Mouse (Mus musculus) ES-Bruce4 (cell line): ENCODE data around the gene Lbx2. TPM values are rescaled to one million over a fixed set of nuclear protein-coding genes. Genes with fewer than 3 reads are reported as not detected.
A peak's percentile ranks its signal among the peaks of the same experiment; 100 is the strongest.

ENCODE experiments used
- H3K27ac ChIP-seq: 2 replicates; pipeline ENCODE4 v1.5.1; 2012; ENCODE audit warnings: low read length, inconsistent platforms; ENCODE audit not compliant: insufficient read depth
- H3K27me3 ChIP-seq: 2 replicates; pipeline ENCODE4 v1.6.1; 2012; ENCODE audit warnings: mild to moderate bottlenecking, low read length, inconsistent platforms; ENCODE audit not compliant: control insufficient read depth, poor library complexity, insufficient read depth, severe bottlenecking
- H3K36me3 ChIP-seq: 2 replicates; pipeline ENCODE4 v1.6.1; 2012; ENCODE audit warnings: inconsistent platforms, mild to moderate bottlenecking, low read length, moderate library complexity; ENCODE audit not compliant: control insufficient read depth, poor library complexity, insufficient read depth, severe bottlenecking
- H3K4me1 ChIP-seq: one replicate; pipeline ENCODE4 v1.8.1; 2011; ENCODE audit warnings: low read length; ENCODE audit not compliant: control insufficient read depth, insufficient read depth
- H3K4me3 ChIP-seq: 2 replicates; pipeline ENCODE4 v1.5.1; 2011; ENCODE audit warnings: low read depth, mild to moderate bottlenecking, low read length
- H3K9ac ChIP-seq: 2 replicates; pipeline ENCODE4 v1.6.1; 2012; ENCODE audit warnings: low read depth, mild to moderate bottlenecking, inconsistent platforms; ENCODE audit not compliant: poor library complexity, severe bottlenecking
- H3K9me3 ChIP-seq: replicated peaks from 2 replicates; pipeline ENCODE4 v1.6.1; 2012; ENCODE audit warnings: mild to moderate bottlenecking, low read length, inconsistent platforms; ENCODE audit not compliant: control insufficient read depth, poor library complexity, insufficient read depth, severe bottlenecking
- CTCF ChIP-seq: IDR thresholded peaks from one replicate; pipeline ENCODE4 v1.8.1; 2011; ENCODE audit warnings: low read depth, low read length
- EP300 ChIP-seq: IDR thresholded peaks from 2 replicates; pipeline ENCODE4 v1.6.1; 2011; ENCODE audit warnings: low read depth, low read length; ENCODE audit not compliant: insufficient read depth
- POLR2A ChIP-seq: IDR thresholded peaks from one replicate; pipeline ENCODE4 v1.8.1; 2011; ENCODE audit warnings: low read length; ENCODE audit not compliant: insufficient read depth
- polyA plus RNA-seq: library from polyadenylated mRNA; stranded (reverse); fragments of >200 nt; gene quantifications from 2 replicates; pipeline ENCODE4 v1.2.4, GENCODE M21; 2011; ENCODE audit warnings: low read depth; ENCODE audit not compliant: missing spikeins, insufficient read depth, insufficient read length

Gene Lbx2
- polyA plus RNA-seq, 1 experiment: not detected

DNA sequence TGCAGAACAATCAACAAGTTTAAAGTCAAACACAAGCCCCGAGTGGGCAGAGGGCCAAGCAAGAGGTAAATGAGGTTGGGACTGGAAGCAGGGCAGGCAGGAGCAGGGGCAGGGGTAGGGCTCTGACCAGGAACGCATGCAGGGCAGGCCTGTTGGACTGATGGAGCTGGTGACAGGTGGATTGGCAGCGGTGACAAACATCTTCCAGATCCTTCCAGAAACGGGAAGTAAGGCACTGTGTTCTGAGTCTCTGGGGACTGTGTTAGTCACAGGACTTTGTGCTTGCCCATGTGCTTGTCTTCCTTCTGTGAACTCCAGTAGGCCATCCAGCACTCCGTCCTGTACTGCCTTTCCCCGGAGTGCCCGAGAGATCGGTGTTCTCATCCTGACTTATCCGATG, 41.4 kb upstream of the Lbx2 start:
- no peaks in the 10 kb centered on the region for H3K9me3 ChIP-seq
- H3K4me1 ChIP-seq: no peaks in the 10 kb centered on the region
- H3K27ac ChIP-seq: no peak overlapping the region
- no peaks in the 10 kb centered on the region for H3K27me3 ChIP-seq
- H3K4me3 ChIP-seq: no peak overlapping the region
- no peak for TF ChIP-seq CTCF
- no peak for TF ChIP-seq EP300
- no peak for TF ChIP-seq POLR2A
- no peak overlapping the region for H3K9ac ChIP-seq
- no peaks in the 10 kb centered on the region for H3K36me3 ChIP-seq

DNA sequence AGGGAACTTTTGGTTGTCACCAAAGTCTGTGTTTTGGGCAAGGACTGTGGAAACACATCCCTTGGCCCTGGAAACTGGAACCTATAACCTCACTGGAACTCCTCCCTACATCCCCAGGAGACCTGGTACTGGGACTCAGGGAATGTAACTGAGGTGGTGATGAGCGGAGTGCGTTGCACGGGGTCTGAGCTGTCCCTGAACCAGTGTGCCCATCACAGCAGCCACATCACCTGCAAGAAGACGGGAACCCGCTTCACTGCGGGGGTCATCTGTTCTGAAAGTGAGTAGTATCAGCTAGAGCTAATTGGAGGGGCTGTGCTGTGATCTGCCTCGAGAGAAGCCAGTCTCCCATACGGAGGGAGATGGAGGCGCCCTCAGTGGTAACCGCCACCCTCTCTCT, 36.8 kb upstream of the Lbx2 start:
- Histone ChIP-seq H3K27me3 (no peaks in the 10 kb centered on the region), H3K4me3 (no peak overlapping the region), H3K9ac (no peak overlapping the region), H3K9me3 (no peaks in the 10 kb centered on the region), H3K27ac (no peak overlapping the region), H3K36me3 (no peaks in the 10 kb centered on the region), H3K4me1 (no peaks in the 10 kb centered on the region)
- TF ChIP-seq POLR2A (no peak), EP300 (no peak), CTCF (no peak)

DNA sequence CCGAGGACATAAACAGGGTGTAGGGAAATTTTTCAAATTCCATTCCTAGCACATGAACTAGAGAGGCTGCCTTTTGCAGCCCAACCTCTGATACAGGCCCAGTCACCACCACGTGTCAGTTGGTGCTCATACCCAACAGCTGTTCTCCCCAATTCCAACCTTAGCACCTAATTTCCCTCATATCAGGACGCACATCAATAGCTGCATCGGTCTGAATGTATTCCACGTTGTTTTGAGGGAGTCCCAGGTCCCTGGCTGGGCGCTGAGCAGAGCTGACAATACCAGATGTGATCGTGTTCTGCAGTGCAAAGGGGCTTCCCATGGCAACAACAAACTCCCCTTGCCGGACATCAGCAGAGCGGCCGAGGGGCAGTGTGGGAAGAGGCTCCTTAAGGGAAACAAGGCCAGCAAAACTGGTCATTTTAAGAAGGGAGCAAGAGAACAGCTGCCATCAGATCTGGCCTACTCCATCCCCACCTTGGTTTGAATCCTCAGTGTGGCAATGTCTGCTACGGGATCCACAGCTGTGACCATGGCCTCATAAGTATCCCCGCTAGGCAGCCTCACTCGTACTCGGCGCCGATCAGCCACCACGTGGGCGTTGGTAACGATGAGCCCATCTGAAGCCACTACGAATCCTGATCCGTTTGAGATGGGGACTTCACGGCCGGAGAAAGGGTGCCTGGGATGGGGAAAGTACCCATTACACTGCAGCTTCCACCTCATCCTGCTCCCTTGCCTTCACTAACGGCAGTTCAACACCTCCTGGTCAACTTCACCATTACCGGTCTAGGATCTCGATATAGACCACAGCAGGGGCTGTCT, 32.8 kb upstream of the Lbx2 start:
- Histone ChIP-seq H3K27me3 (no peaks in the 10 kb centered on the region), H3K36me3 (peaks cover 5% of the 10 kb centered on the region; the same call in 1 of the 2 replicates), H3K27ac (no peak overlapping the region), H3K9me3 (no peaks in the 10 kb centered on the region), H3K9ac (peak overlapping the region; percentile 69), H3K4me1 (peaks cover 4% of the 10 kb centered on the region), H3K4me3 (peak overlapping the region; percentile 80)
- TF ChIP-seq EP300: no peak
- TF ChIP-seq CTCF: no peak
- TF ChIP-seq POLR2A: no peak

DNA sequence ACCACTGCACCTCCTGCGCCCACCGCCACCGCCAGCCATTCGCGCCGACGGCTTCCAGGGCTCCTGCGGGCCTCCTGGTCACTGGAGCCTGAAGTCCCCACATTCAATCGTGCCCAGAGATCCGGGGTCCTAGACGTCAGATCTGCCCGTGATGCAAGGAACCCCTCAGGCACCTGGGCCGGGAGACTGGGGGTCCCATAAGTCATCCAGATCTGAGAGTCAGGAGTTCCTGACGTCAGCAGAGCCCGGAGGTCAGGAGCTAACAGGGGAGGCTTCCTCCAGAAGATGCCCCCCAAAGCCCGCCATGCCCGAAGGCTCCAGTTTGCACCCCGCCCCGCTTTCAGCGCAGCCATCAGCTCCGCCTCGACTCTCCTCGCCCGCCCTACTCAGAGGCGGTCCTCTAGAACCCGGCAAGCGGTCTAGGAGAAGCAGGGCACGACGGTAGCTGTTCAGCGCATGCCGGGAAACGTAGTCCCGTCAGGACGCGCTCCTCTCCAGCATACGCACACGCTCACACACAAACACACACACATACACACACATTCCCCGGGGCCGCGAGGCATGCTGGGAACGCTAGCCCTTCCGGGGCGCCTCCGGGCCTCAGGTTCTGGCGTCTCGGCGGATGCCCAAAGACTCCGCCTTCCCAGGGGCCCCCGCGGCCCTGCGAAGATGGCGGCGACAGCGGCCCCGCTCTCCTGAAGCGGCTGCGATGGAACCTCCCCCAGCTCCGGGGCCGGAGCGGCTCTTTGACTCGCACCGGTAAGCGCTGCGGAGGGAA, 31.9 kb upstream of the Lbx2 start, which contains the start of gene Aup1:
Aup1 (plus strand) TSS at position 448 of the 778 bp plus-strand sequence.
- Histone ChIP-seq H3K9me3 (no peaks in the 10 kb centered on the region), H3K27ac (0 out of 2 replicates have a peak within 1 kb of the TSS, but pooled peaks have one; percentile 5), H3K27me3 (no peaks in the 10 kb centered on the region), H3K36me3 (peaks cover 5% of the 10 kb centered on the region; the same call in 1 of the 2 replicates), H3K9ac (peak within 1 kb of the TSS; percentile 91), H3K4me3 (peak within 1 kb of the TSS; percentile 80), H3K4me1 (peaks cover 4% of the 10 kb centered on the region)
- TF ChIP-seq CTCF: no peak
- TF ChIP-seq POLR2A: peak; percentile 58
- peak; percentile 54; the same call in 1 of the 2 replicates for TF ChIP-seq EP300

DNA sequence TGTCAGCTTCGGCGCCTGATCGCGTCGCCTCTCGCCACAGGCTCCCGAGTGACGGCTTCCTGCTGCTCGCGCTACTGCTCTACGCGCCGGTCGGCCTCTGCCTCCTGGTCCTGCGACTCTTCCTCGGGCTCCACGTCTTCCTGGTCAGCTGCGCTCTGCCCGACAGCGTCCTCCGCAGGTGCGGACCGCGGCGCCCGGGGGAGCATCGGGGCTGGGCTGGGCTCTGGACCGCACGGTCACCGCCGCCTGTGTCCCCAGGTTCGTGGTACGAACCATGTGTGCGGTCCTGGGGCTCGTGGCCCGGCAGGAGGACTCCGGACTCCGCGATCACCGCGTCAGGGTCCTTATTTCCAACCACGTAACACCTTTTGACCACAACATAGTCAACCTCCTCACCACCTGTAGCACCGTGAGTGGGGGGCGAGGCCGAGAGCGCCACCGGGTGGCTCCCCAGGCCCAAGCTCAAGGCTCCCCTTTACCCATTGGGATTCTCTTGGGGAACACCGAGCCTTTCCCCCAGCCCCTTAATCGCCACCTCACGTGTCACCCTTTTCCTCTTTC, 31.2 kb upstream of the Lbx2 start, which contains the start of gene Htra2:
Htra2 (minus strand) TSS at position 403 of the 561 bp plus-strand sequence.
- peak within 1 kb of the TSS; percentile 80 for H3K4me3 ChIP-seq
- no peaks in the 10 kb centered on the region for H3K27me3 ChIP-seq
- peak within 1 kb of the TSS; percentile 91 for H3K9ac ChIP-seq
- TF ChIP-seq CTCF: peak; percentile 65
- no peak for TF ChIP-seq EP300
- H3K36me3 ChIP-seq: peaks cover 5% of the 10 kb centered on the region; the same call in 1 of the 2 replicates
- peaks cover 4% of the 10 kb centered on the region for H3K4me1 ChIP-seq
- 0 out of 2 replicates have a peak within 1 kb of the TSS, but pooled peaks have one; percentile 5 for H3K27ac ChIP-seq
- H3K9me3 ChIP-seq: no peaks in the 10 kb centered on the region
